Comparison of ENCODE assay signal across 10 mouse cellular contexts in the genomic region with DNA sequence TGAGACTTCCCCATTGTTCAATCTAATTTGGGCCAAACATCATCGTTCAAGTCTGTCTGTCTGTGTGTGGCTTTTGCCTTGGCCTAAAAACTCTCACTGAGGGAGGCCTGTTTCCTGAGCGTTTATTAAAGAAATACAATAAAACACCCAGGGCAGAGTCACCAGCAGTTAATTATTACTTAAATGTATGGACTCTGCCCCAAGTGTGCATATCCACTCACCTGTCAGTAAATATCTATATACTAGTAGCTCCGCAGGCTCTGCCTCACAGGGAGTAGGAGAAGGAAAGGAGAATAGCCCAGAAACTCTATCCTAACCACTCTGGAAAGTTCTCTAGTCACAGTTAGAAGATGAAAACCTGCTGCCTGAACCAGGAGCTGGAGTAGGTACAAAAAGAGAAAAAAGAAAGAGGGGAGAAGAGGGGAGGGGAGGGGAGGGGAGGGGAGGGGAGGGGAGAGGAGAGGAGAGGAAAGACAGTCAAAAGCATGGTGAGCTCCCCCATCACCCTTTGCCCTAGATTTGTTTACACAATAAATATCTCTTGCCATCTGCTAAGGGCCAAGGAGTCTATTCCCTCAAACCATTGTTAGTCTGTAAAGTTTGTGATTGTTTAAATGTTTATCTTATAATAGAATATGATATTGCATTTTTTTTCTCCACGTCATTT.
A peak's percentile ranks its signal among the peaks of the same experiment; 100 is the strongest.
DNase-seq lines count a peak whose midpoint lies in the region; ATAC-seq lines count a peak whose summit lies in the region.
"Had no signal": no experiment of that assay in that cellular context is flagged by ENCODE, and none has a peak within 500 bp of the region (broad histone marks: within the 10 kb centered on the region; RNA-seq: fewer than 3 reads in every experiment).

No protein-coding gene starts in this region.

- H3K27ac ChIP-seq in hindbrain, embryonic 14.5 days = peak overlapping the region; percentile 33; the same call in 1 of the 2 replicates
- no peak overlapping the region for H3K27ac ChIP-seq in hindbrain, embryonic 16.5 days (ENCODE audit: low read depth, low read length)
- H3K27ac ChIP-seq in midbrain, embryonic 13.5 days = 0 out of 2 replicates have a peak overlapping the region, but pooled peaks have one; percentile 70
- no peak overlapping the region for H3K27ac ChIP-seq in midbrain, embryonic 14.5 days (replicated peaks; ENCODE audit: low read depth, low read length)
- H3K27ac ChIP-seq in limb, embryonic 10.5 days = peak overlapping the region; percentile 63; the same call in 1 of the 2 replicates

- no peak overlapping the region for H3K4me3 ChIP-seq in hindbrain, embryonic 14.5 days (replicated peaks; ENCODE audit: low read length)
- H3K4me3 ChIP-seq in hindbrain, embryonic 16.5 days (ENCODE audit: low read length) = no peak overlapping the region
- H3K4me3 ChIP-seq in midbrain, embryonic 13.5 days (replicated peaks) = no peak overlapping the region
- H3K4me3 ChIP-seq in midbrain, embryonic 14.5 days (replicated peaks; ENCODE audit: low read depth, low read length) = no peak overlapping the region
- H3K4me3 ChIP-seq in limb, embryonic 10.5 days = no peak overlapping the region

- ATAC-seq in hindbrain, embryonic 14.5 days (ENCODE audit: low FRiP score) = no peak
- ATAC-seq in hindbrain, embryonic 16.5 days = no peak
- no peak for ATAC-seq in midbrain, embryonic 13.5 days
- no peak for ATAC-seq in midbrain, embryonic 14.5 days (ENCODE audit: low FRiP score, low TSS enrichment)

- H3K9me3 ChIP-seq in hindbrain, embryonic 14.5 days (ENCODE audit: control insufficient read depth, low read length) = no peaks in the 10 kb centered on the region
- H3K9me3 ChIP-seq in hindbrain, embryonic 16.5 days (ENCODE audit: control insufficient read depth, low read length) = no peaks in the 10 kb centered on the region
- no peaks in the 10 kb centered on the region for H3K9me3 ChIP-seq in midbrain, embryonic 13.5 days
- no peaks in the 10 kb centered on the region for H3K9me3 ChIP-seq in midbrain, embryonic 14.5 days (ENCODE audit: control insufficient read depth, low read length)
- H3K9me3 ChIP-seq in limb, embryonic 10.5 days (replicated peaks) = no peaks in the 10 kb centered on the region

- H3K36me3 ChIP-seq in hindbrain, embryonic 14.5 days (replicated peaks; ENCODE audit: control insufficient read depth, insufficient read depth) = no peaks in the 10 kb centered on the region
- no peaks in the 10 kb centered on the region for H3K36me3 ChIP-seq in hindbrain, embryonic 16.5 days (ENCODE audit: control insufficient read depth, insufficient read depth, low read length)
- H3K36me3 ChIP-seq in midbrain, embryonic 13.5 days = no peaks in the 10 kb centered on the region
- no peaks in the 10 kb centered on the region for H3K36me3 ChIP-seq in midbrain, embryonic 14.5 days (ENCODE audit: control insufficient read depth, insufficient read depth, low read length)
- no peaks in the 10 kb centered on the region for H3K36me3 ChIP-seq in limb, embryonic 10.5 days

- no peak for DNase-seq in hindbrain, embryonic 14.5 days (ENCODE audit: low spot score)
- no peak for DNase-seq in midbrain, embryonic 14.5 days
- no peak for DNase-seq in limb, embryonic 10.5 days (ENCODE audit: low spot score)
- DNase-seq in yolk sac, embryonic 10.5 days (ENCODE audit: low spot score) = peak; percentile 66
- no peak for DNase-seq in B cell, adult 2 months
- no peak for DNase-seq in testis, postnatal 10 days (ENCODE audit: low spot score)
- DNase-seq: adrenal gland, postnatal 10 days; right cerebral cortex, postnatal 25 days had no signal

- peaks cover 17% of the 10 kb centered on the region for H3K4me1 ChIP-seq in hindbrain, embryonic 14.5 days (replicated peaks; ENCODE audit: control insufficient read depth, insufficient read depth, low read length)
- peaks cover 12% of the 10 kb centered on the region for H3K4me1 ChIP-seq in hindbrain, embryonic 16.5 days (ENCODE audit: control insufficient read depth, insufficient read depth, low read depth, low read length)
- peaks cover 30% of the 10 kb centered on the region for H3K4me1 ChIP-seq in midbrain, embryonic 13.5 days (replicated peaks)
- peaks cover 20% of the 10 kb centered on the region for H3K4me1 ChIP-seq in midbrain, embryonic 14.5 days (ENCODE audit: control insufficient read depth, insufficient read depth, low read length)
- H3K4me1 ChIP-seq in limb, embryonic 10.5 days = peaks cover 49% of the 10 kb centered on the region

- no peak overlapping the region for H3K9ac ChIP-seq in hindbrain, embryonic 14.5 days
- H3K9ac ChIP-seq in hindbrain, embryonic 16.5 days (ENCODE audit: low read depth, low read length) = no peak overlapping the region
- H3K9ac ChIP-seq in midbrain, embryonic 13.5 days (replicated peaks) = no peak overlapping the region
- no peak overlapping the region for H3K9ac ChIP-seq in midbrain, embryonic 14.5 days (replicated peaks; ENCODE audit: low read length)

- H3K4me2 ChIP-seq in hindbrain, embryonic 14.5 days (replicated peaks) = no peak overlapping the region
- H3K4me2 ChIP-seq in hindbrain, embryonic 16.5 days (ENCODE audit: low read length) = no peak overlapping the region
- H3K4me2 ChIP-seq in midbrain, embryonic 13.5 days (replicated peaks) = no peak overlapping the region
- no peak overlapping the region for H3K4me2 ChIP-seq in midbrain, embryonic 14.5 days (ENCODE audit: low read length)

- 65% methylated on average over 4 of the region's 4 CpGs for WGBS in hindbrain, embryonic 14.5 days
- 61% methylated on average over 4 of the region's 4 CpGs for WGBS in hindbrain, embryonic 16.5 days
- 55% methylated on average over 4 of the region's 4 CpGs for WGBS in midbrain, embryonic 13.5 days
- 61% methylated on average over 4 of the region's 4 CpGs for WGBS in midbrain, embryonic 14.5 days
- WGBS in limb, embryonic 10.5 days = 77% methylated on average over 4 of the region's 4 CpGs

- no peaks in the 10 kb centered on the region for H3K27me3 ChIP-seq in hindbrain, embryonic 14.5 days (ENCODE audit: control insufficient read depth, insufficient read depth, low read length)
- H3K27me3 ChIP-seq in hindbrain, embryonic 16.5 days (replicated peaks; ENCODE audit: control insufficient read depth, insufficient read depth, low read length) = no peaks in the 10 kb centered on the region
- no peaks in the 10 kb centered on the region; the same call in 1 of the 2 replicates for H3K27me3 ChIP-seq in midbrain, embryonic 13.5 days
- no peaks in the 10 kb centered on the region for H3K27me3 ChIP-seq in midbrain, embryonic 14.5 days (ENCODE audit: control insufficient read depth, insufficient read depth, low read length)
- H3K27me3 ChIP-seq in limb, embryonic 10.5 days (ENCODE audit: low read depth, poor library complexity, severe bottlenecking) = no peaks in the 10 kb centered on the region

Comparison
In these comparisons a context has a peak if more than half of its experiments do, and no peak if none do; other contexts are left out.
1. H3K27ac ChIP-seq: peak in hindbrain, embryonic 14.5 days (single experiment), midbrain, embryonic 13.5 days (single experiment) and limb, embryonic 10.5 days (single experiment); none in hindbrain, embryonic 16.5 days (single experiment) and midbrain, embryonic 14.5 days (single experiment).